Mouse (Mus musculus) liver, embryonic 11.5 days (tissue): ENCODE measurements around the gene Ttc7b. TPM values are rescaled to one million over a fixed set of nuclear protein-coding genes. Genes with fewer than 3 reads are reported as not detected.

Experiments used
- ATAC-seq: fragments of 200-750 bp; cut with Nextera tagmentation; replicated peaks from 2 replicates; pipeline ENCODE4 v1.8.0; 2017; ENCODE audit warnings: moderate number of reproducible peaks, mild to moderate bottlenecking, moderate TSS enrichment, moderate library complexity; ENCODE audit not compliant: low FRiP score
- DNase-seq: peaks from one replicate; pipeline ENCODE4 v3.0.0-alpha.2; 2017; ENCODE audit warnings: low spot score
- H3K27ac ChIP-seq: fragments of 300-500 bp; sonication (generic); 2 replicates; pipeline ENCODE4 v1.5.1; 2014; ENCODE audit warnings: mild to moderate bottlenecking, low read depth, low read length, control low read depth
- H3K27me3 ChIP-seq: fragments of 300-500 bp; sonication (generic); replicated peaks from 2 replicates; pipeline ENCODE4 v1.6.1; 2014; ENCODE audit warnings: low read length, mixed read lengths; ENCODE audit not compliant: control insufficient read depth, insufficient read depth
- H3K36me3 ChIP-seq: fragments of 300-500 bp; sonication (generic); 2 replicates; pipeline ENCODE4 v1.6.1; 2014; ENCODE audit warnings: mild to moderate bottlenecking, low read length, moderate library complexity, mixed read lengths; ENCODE audit not compliant: control insufficient read depth, insufficient read depth
- H3K4me1 ChIP-seq: fragments of 300-500 bp; sonication (generic); replicated peaks from 2 replicates; pipeline ENCODE4 v1.6.1; 2014; ENCODE audit warnings: low read length, mixed read lengths; ENCODE audit not compliant: control insufficient read depth, insufficient read depth
- H3K4me2 ChIP-seq: fragments of 300-500 bp; sonication (generic); 2 replicates; pipeline ENCODE4 v1.6.1; 2014; ENCODE audit warnings: mild to moderate bottlenecking, control low read depth, moderate library complexity
- H3K4me3 ChIP-seq: fragments of 300-500 bp; sonication (generic); 2 replicates; pipeline ENCODE4 v1.5.1; 2014; ENCODE audit warnings: low read depth, low read length, control low read depth
- H3K9ac ChIP-seq: fragments of 300-500 bp; sonication (generic); 2 replicates; pipeline ENCODE4 v1.6.1; 2014; ENCODE audit warnings: low read depth, low read length, control low read depth
- H3K9me3 ChIP-seq: fragments of 300-500 bp; sonication (generic); 2 replicates; pipeline ENCODE4 v1.6.1; 2016; ENCODE audit warnings: low read length, inconsistent platforms, mixed read lengths; ENCODE audit not compliant: control insufficient read depth
- WGBS: fragments of 180-500 bp; shearing (Covaris S2); extraction: QIAGEN DNeasy Blood & Tissue Kit; methylation state at CpG from one replicate; pipeline ENCODE4 v1.1.7; 2014; 5-methylcytosine and 5-hydroxymethylcytosine counted together
- polyA plus RNA-seq: library from polyadenylated mRNA; unstranded; fragments of >200 nt; fragmentation: Nextera tagmentation; extraction: Ambion mirVana; gene quantifications from 2 replicates; pipeline ENCODE4 v1.2.1, GENCODE M21; 2014

The Ttc7b gene
- polyA plus RNA-seq, 1 experiment from 2014 or later, result 6.2 TPM

DNA sequence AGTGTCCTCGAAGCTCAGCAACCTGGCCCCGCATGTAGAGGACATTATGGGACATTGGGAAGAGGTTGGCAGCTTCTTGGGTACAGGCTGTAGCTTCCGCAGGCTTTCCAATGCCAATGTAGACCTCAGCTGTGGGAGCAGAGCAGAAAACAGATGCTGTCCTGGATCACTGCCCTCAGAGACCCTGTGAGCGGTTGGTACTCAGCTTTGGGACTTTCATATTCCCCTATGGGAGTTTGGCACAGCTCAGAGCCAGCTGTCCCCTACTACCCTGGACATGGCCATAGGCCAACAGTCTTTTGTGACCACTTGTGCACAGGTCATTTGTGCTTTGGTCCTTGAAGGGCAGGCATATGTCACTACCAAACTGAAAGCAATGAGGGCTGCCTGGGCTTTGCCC is 195.0 kb downstream of the Ttc7b start:
- H3K9ac ChIP-seq, result no peak overlapping the region
- ATAC-seq (no peak), DNase-seq (no peak)
- peaks cover 2% of the 10 kb centered on the region; the same call in 1 of the 2 replicates for H3K36me3 ChIP-seq
- no peaks in the 10 kb centered on the region for H3K27me3 ChIP-seq
- H3K4me2 ChIP-seq, result no peak overlapping the region
- WGBS, result 92% methylated on average over 4 of the region's 4 CpGs
- H3K27ac ChIP-seq, result no peak overlapping the region
- no peaks in the 10 kb centered on the region for H3K9me3 ChIP-seq
- H3K4me3 ChIP-seq, result no peak overlapping the region
- no peaks in the 10 kb centered on the region for H3K4me1 ChIP-seq

DNA sequence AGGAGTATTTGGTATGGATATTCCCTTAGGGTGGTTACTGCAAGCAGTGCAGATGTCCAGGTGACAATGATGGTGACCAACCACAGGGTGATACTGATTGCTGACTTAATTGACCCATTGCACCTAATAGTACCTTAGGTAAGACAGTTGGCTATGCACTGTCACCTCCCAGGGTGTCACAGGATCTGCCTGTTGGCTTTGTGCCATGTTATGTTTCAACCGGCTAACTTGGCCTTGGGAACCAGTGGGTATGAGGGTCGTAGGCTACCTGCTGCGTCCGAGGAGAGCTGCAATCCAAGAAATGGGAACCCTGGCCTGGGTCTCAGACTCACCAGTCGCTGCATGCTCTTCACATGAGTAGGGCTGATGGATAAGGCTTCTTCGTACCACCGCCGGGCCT is 195.4 kb downstream of the Ttc7b start:
- Histone ChIP-seq H3K4me3 (no peak overlapping the region), H3K27me3 (no peaks in the 10 kb centered on the region), H3K4me2 (no peak overlapping the region), H3K9me3 (no peaks in the 10 kb centered on the region), H3K36me3 (no peaks in the 10 kb centered on the region), H3K4me1 (no peaks in the 10 kb centered on the region), H3K9ac (no peak overlapping the region), H3K27ac (no peak overlapping the region)
- ATAC-seq (no peak), DNase-seq (no peak)
- 93% methylated on average over 8 of the region's 8 CpGs for WGBS

- no peak overlapping the region for H3K4me3 ChIP-seq
- no peaks in the 10 kb centered on the region for H3K9me3 ChIP-seq
- no peaks in the 10 kb centered on the region for H3K36me3 ChIP-seq
- no peak overlapping the region for H3K27ac ChIP-seq
- no peak overlapping the region for H3K9ac ChIP-seq
- no peaks in the 10 kb centered on the region for H3K4me1 ChIP-seq
- WGBS, result 86% methylated on average over 2 of the region's 2 CpGs
- H3K4me2 ChIP-seq, result no peak overlapping the region
- DNase-seq (no peak), ATAC-seq (no peak)
- no peaks in the 10 kb centered on the region for H3K27me3 ChIP-seq
Measured at GRCm38 (mm10) chr12:100323641-100324040, 197.0 kb downstream of the Ttc7b start.

GRCm38 (mm10) chr12:100322225-100322624 is 198.4 kb downstream of the Ttc7b start:
- Histone ChIP-seq H3K36me3 (no peaks in the 10 kb centered on the region), H3K4me3 (no peak overlapping the region), H3K4me2 (no peak overlapping the region), H3K9me3 (no peaks in the 10 kb centered on the region), H3K4me1 (no peaks in the 10 kb centered on the region), H3K9ac (no peak overlapping the region), H3K27ac (no peak overlapping the region), H3K27me3 (no peaks in the 10 kb centered on the region)
- DNase-seq (no peak), ATAC-seq (no peak)
- WGBS, result 88% methylated on average over 2 of the region's 2 CpGs

GRCm38 (mm10) chr12:100321545-100321944 is 199.1 kb downstream of the Ttc7b start:
- Histone ChIP-seq H3K27ac (no peak overlapping the region), H3K9ac (no peak overlapping the region), H3K4me2 (no peak overlapping the region), H3K4me3 (no peak overlapping the region), H3K9me3 (no peaks in the 10 kb centered on the region), H3K27me3 (no peaks in the 10 kb centered on the region), H3K4me1 (no peaks in the 10 kb centered on the region), H3K36me3 (no peaks in the 10 kb centered on the region)
- DNase-seq (no peak), ATAC-seq (no peak)
- 84% methylated on average over 4 of the region's 4 CpGs for WGBS

DNA sequence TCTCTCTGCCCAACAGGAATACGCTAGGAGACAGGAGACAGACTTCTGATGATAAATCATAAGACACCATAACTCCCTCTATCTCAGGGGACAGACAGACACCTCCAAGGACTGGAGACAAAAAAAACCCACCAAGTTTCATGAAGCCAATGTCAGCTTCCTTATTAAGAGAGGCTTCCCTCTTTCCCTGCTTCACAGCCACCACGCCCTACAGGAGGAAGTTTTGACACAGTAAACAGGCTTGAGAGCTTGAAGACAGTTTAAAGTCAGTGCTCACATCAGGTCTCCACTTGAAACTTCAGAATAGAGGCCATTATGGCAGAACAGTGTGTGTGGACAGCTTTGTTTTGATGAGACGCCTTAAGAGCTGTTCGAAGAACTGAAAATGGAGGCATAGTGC is 200.9 kb downstream of the Ttc7b start:
- DNase-seq, result no peak
- Histone ChIP-seq H3K9me3 (no peaks in the 10 kb centered on the region), H3K9ac (no peak overlapping the region), H3K4me3 (no peak overlapping the region), H3K4me2 (no peak overlapping the region), H3K4me1 (no peaks in the 10 kb centered on the region), H3K27me3 (no peaks in the 10 kb centered on the region), H3K27ac (no peak overlapping the region), H3K36me3 (no peaks in the 10 kb centered on the region)
- 85% methylated on average over 4 of the region's 4 CpGs for WGBS
- ATAC-seq, result no peak

DNA sequence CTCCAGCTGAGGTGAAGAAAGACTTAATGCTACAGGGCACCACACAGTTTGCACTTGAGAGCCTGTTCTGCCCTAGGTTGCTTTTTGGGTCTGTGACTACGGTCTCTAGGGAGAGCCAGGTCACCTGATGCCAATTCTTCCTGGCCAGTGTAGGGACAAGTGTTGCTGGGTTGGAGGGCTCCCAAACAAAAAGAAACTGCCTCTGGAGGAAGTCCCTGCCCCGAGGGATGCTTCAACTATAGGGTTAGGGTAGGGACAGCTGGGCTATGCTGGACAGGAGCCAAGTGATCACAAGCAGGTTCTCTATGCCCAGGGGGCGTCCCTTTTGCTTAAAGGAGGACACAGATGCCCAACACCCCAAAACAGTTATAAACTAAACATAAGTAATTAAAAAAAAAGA is 202.7 kb downstream of the Ttc7b start:
- no peak for DNase-seq
- no peak overlapping the region for H3K9ac ChIP-seq
- no peak overlapping the region for H3K27ac ChIP-seq
- H3K27me3 ChIP-seq, result no peaks in the 10 kb centered on the region
- H3K4me3 ChIP-seq, result no peak overlapping the region
- H3K9me3 ChIP-seq, result no peaks in the 10 kb centered on the region
- no peaks in the 10 kb centered on the region for H3K4me1 ChIP-seq
- no peaks in the 10 kb centered on the region for H3K36me3 ChIP-seq
- 79% methylated on average over 3 of the region's 3 CpGs for WGBS
- no peak overlapping the region for H3K4me2 ChIP-seq
- no peak for ATAC-seq

- 87% methylated on average over 9 of the region's 9 CpGs for WGBS
Measured at GRCm38 (mm10) chr12:100316094-100316493, 204.5 kb downstream of the Ttc7b start.

GRCm38 (mm10) chr12:100315119-100315885 is 205.3 kb downstream of the Ttc7b start:
- Histone ChIP-seq H3K4me3 (no peak overlapping the region), H3K9ac (no peak overlapping the region), H3K27me3 (no peaks in the 10 kb centered on the region), H3K4me2 (no peak overlapping the region), H3K4me1 (no peaks in the 10 kb centered on the region), H3K36me3 (no peaks in the 10 kb centered on the region), H3K27ac (no peak overlapping the region), H3K9me3 (no peaks in the 10 kb centered on the region)
- WGBS, result 79% methylated on average over 8 of the region's 8 CpGs
- no peak for DNase-seq
- ATAC-seq, result no peak

More at GRCm38 (mm10) chr12:100316094-100316493, 204.5 kb downstream of the Ttc7b start:
- no peaks in the 10 kb centered on the region for H3K4me1 ChIP-seq
- no peaks in the 10 kb centered on the region for H3K36me3 ChIP-seq
- no peak overlapping the region for H3K9ac ChIP-seq
- no peak for DNase-seq
- no peak for ATAC-seq
- H3K27ac ChIP-seq, result no peak overlapping the region
- H3K9me3 ChIP-seq, result no peaks in the 10 kb centered on the region
- no peak overlapping the region for H3K4me3 ChIP-seq
- no peak overlapping the region for H3K4me2 ChIP-seq
- H3K27me3 ChIP-seq, result no peaks in the 10 kb centered on the region
